Mouse (Mus musculus) erythroblast, embryonic 14.5 days (primary cell): ENCODE measurements around the gene Aldh16a1.

Source experiments
- GATA1 ChIP-seq: IDR thresholded peaks from 2 replicates; pipeline ENCODE4 v1.6.1; 2012; ENCODE audit warnings: low read length, inconsistent platforms, mixed read lengths
- TAL1 ChIP-seq: IDR thresholded peaks from 3 replicates; pipeline ENCODE4 v1.6.1; 2012; ENCODE audit warnings: low read length, inconsistent platforms, mixed read lengths

GRCm38 (mm10) chr7:45154993-45155514 lies 670 bp upstream of the Aldh16a1 start:
- TF ChIP-seq TAL1 (no peak), GATA1 (no peak)
